Mouse (Mus musculus): ENCODE measurements around the gene Gm20671. TPM values are rescaled to one million over a fixed set of nuclear protein-coding genes. Genes with fewer than 3 reads are reported as not detected.

Gene Gm20671
- polyA plus RNA-seq, 1 experiment from 2014 or later: not detected

DNA sequence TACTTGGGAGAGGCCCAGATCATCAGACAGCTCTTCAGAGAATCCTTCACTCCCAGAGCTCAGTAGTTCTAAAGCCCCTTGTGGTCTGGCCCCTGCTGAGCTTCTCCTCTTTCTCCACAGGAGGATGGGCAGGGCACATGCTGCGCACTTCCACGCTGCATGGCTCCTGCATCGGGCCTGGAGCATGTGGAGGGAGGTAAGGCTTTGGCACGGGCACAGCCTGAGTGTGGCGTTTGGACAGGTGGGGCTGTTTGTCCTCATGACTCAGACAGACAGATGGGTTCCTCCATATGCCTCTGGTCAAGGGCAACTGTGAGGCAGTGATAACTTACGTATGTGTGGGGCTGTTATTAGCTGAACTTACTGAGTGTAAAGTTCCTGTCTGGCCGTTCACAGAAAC, 104.6 kb downstream of the Gm20671 start:
- H3K27me3 ChIP-seq: no peaks in the 10 kb centered on the region
- no peak overlapping the region for H3K4me2 ChIP-seq
- H3K9me3 ChIP-seq: no peaks in the 10 kb centered on the region
- 59% methylated on average over 7 of the region's 7 CpGs for WGBS
- no peaks in the 10 kb centered on the region for H3K4me1 ChIP-seq (replicated peaks)
- H3K9ac ChIP-seq: no peak overlapping the region
- H3K36me3 ChIP-seq: no peaks in the 10 kb centered on the region
- H3K27ac ChIP-seq (replicated peaks): no peak overlapping the region
- no peak for ATAC-seq (ENCODE audit: low read depth)
- H3K4me3 ChIP-seq: no peak overlapping the region

DNA sequence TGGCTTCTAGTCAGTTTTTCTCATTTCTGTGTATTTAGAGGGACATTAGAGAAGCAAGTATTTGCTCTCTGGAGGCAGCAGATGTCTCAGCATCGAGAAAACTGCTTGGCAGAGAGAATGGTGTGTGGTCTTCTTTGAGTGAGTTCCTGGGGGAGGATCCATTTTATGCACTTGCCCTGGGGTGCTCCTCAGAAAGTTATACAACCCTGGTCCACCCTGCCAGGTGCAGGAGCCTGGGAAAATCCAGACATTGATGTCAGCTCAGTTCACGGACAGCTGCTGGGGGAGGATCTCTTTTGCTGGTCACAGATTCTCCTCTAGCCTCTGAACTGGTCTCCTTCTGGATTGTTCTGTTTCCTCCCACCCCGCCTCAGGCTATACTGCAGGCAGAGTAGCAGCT, 105.6 kb downstream of the Gm20671 start:
- 68% methylated on average over 3 of the region's 3 CpGs for WGBS
- ATAC-seq (ENCODE audit: low read depth): no peak
- Histone ChIP-seq H3K9me3 (no peaks in the 10 kb centered on the region), H3K4me3 (no peak overlapping the region), H3K4me2 (no peak overlapping the region), H3K27me3 (no peaks in the 10 kb centered on the region), H3K36me3 (no peaks in the 10 kb centered on the region), H3K4me1 (replicated peaks) (no peaks in the 10 kb centered on the region), H3K9ac (no peak overlapping the region), H3K27ac (replicated peaks) (no peak overlapping the region)

DNA sequence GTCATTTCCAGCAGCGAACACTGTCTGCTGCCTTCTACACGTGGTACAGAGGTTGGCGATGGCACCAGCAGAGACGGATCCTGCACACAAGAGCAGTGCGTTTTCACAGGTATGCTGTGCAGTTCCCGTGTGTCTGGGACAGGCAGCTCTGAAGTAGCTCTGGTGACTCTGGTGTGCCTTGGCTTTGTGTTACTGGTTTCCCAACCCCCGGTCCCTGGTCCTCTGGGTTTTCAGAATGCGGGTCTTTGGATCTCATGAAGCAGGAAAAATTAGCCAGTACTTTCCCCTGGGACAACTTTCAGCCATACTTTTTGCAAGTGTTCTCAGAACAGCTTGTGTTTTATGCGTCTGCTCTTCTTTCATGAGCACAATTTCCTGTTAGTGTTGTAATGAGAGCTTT, 106.5 kb downstream of the Gm20671 start:
- Histone ChIP-seq H3K4me2 (no peak overlapping the region), H3K9me3 (no peaks in the 10 kb centered on the region), H3K4me3 (no peak overlapping the region), H3K27ac (replicated peaks) (no peak overlapping the region), H3K4me1 (replicated peaks) (no peaks in the 10 kb centered on the region), H3K36me3 (no peaks in the 10 kb centered on the region), H3K27me3 (no peaks in the 10 kb centered on the region), H3K9ac (no peak overlapping the region)
- 79% methylated on average over 9 of the region's 9 CpGs for WGBS
- ATAC-seq (ENCODE audit: low read depth): no peak

DNA sequence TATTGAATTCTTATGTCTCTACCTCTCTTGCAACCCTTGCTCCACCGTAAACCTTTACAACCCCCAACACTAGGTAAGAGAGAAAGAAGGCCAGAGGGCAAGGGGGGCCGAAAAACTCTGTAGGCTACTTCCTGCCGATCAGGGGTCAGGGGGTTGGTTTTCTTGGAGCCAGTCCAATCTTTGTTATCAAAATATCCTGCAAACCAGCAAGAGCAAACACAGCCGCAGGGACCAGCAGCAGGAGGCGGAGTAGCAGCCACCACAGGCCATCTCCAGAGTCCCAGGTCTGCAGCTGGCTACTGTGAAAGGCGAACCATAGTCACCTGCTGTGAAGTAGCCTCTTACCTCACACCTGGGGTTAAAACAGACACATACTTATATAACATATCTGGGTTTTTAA, 108.0 kb downstream of the Gm20671 start:
- 59% methylated on average over 6 of the region's 6 CpGs for WGBS
- Histone ChIP-seq H3K9me3 (no peaks in the 10 kb centered on the region), H3K36me3 (no peaks in the 10 kb centered on the region), H3K4me1 (replicated peaks) (no peaks in the 10 kb centered on the region), H3K4me2 (no peak overlapping the region), H3K9ac (no peak overlapping the region), H3K27me3 (no peaks in the 10 kb centered on the region), H3K4me3 (no peak overlapping the region), H3K27ac (replicated peaks) (no peak overlapping the region)
- ATAC-seq (ENCODE audit: low read depth): no peak

DNA sequence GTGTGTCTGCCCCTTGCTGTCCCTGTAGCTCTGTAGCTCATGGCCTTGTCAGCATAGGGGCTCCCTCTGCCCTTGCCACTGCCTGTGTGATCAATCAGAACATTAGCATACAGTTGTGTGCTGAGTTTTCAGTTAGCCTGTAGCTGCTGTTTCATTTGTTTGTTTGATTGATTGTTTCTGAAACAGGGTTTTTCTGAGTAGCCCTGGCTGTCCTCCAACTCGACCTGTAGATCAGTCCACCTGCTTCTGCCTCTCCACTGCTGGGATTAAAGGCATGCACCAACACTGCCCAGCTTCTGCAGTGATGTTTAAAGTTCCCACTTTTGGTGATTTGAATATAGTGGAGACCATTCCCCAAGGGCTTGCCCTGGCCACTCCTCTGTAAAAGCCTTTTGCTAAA, 109.2 kb downstream of the Gm20671 start:
- 50% methylated on average over 1 of the region's 1 CpGs for WGBS
- Histone ChIP-seq H3K27ac (replicated peaks) (no peak overlapping the region), H3K9ac (no peak overlapping the region), H3K36me3 (no peaks in the 10 kb centered on the region), H3K4me1 (replicated peaks) (peaks cover 8% of the 10 kb centered on the region), H3K4me2 (no peak overlapping the region), H3K9me3 (no peaks in the 10 kb centered on the region), H3K27me3 (no peaks in the 10 kb centered on the region), H3K4me3 (no peak overlapping the region)
- ATAC-seq (ENCODE audit: low read depth): no peak

DNA sequence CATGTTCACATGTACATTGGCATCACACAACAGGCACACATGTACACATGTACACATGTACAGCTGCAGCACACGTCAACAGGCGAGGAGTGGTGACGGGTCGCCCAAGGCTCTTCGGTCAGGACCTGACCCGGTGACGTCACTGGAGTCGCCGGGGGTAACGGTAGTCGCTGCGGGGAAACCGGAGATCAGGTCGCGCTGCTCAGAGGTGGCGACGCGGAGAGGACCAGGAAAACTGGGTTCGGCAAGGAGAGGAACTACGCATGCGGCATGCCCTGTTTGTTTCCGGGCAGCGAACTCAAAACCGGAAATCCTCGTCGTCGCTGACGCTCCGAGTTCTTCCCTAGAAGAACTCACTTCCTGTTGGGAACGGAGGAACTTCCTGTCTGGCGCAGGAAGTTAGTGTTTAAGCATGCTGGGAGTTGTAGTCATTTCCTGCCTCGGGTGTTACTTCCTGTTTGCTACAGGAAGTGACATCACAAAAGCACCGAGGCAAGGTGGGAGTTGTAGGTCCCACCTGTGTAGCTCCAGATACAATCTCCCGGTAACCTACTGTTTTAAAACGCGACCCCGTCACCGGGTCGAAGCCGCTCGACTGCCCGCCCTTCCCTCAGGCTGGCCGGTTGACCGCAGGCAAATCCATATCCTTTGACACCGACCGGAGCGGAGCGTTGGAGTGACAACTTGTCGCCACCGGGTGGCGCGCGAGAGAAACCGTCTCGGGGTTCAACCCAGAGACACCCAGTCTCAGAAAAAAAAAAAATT, 113.0 kb downstream of the Gm20671 start:
- H3K27me3 ChIP-seq: no peaks in the 10 kb centered on the region
- peaks cover 14% of the 10 kb centered on the region for H3K4me1 ChIP-seq (replicated peaks)
- peak overlapping the region; percentile 89 for H3K4me2 ChIP-seq
- under 1% methylated on average over 55 of the region's 55 CpGs for WGBS
- peak overlapping the region; percentile 77 for H3K4me3 ChIP-seq
- H3K36me3 ChIP-seq: no peaks in the 10 kb centered on the region
- peak overlapping the region; percentile 91 for H3K27ac ChIP-seq (replicated peaks)
- H3K9me3 ChIP-seq: no peaks in the 10 kb centered on the region
- peak overlapping the region; percentile 82 for H3K9ac ChIP-seq
- ATAC-seq (ENCODE audit: low read depth): peak; percentile 99

DNA sequence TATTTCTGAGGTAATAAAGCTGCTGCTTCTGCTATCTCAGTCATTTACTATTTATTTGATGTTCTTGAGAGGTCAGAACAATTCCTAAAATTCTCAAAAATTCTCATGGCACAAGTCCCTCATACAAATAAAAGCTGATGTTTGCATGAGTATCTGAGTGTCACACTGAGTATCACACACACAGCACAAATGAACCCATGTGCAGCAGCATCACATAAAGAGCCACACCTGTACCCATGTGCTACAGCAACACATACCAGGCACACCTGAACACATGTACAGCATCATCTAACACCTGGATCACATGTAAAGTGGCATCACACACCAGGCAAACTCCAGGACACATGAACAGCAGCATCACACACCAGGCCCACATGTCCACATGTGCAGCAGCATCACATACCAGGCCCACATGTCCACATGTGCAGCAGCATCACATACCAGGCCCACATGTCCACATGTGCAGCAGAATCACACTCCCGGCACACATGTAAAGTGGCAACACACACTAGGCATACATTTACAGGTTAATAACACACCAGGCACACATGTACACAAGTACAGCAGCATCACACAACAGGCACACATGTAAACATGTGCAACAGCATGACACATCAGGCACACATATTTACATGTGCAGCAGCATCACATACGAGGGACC, 113.7 kb downstream of the Gm20671 start:
- Histone ChIP-seq H3K36me3 (no peaks in the 10 kb centered on the region), H3K4me1 (replicated peaks) (peaks cover 14% of the 10 kb centered on the region), H3K27me3 (no peaks in the 10 kb centered on the region), H3K27ac (replicated peaks) (peak overlapping the region; percentile 91), H3K4me3 (peak overlapping the region; percentile 77), H3K9me3 (no peaks in the 10 kb centered on the region), H3K9ac (peak overlapping the region; percentile 82), H3K4me2 (peak overlapping the region; percentile 89)
- 18% methylated on average over 2 of the region's 2 CpGs for WGBS
- no peak for ATAC-seq (ENCODE audit: low read depth)

DNA sequence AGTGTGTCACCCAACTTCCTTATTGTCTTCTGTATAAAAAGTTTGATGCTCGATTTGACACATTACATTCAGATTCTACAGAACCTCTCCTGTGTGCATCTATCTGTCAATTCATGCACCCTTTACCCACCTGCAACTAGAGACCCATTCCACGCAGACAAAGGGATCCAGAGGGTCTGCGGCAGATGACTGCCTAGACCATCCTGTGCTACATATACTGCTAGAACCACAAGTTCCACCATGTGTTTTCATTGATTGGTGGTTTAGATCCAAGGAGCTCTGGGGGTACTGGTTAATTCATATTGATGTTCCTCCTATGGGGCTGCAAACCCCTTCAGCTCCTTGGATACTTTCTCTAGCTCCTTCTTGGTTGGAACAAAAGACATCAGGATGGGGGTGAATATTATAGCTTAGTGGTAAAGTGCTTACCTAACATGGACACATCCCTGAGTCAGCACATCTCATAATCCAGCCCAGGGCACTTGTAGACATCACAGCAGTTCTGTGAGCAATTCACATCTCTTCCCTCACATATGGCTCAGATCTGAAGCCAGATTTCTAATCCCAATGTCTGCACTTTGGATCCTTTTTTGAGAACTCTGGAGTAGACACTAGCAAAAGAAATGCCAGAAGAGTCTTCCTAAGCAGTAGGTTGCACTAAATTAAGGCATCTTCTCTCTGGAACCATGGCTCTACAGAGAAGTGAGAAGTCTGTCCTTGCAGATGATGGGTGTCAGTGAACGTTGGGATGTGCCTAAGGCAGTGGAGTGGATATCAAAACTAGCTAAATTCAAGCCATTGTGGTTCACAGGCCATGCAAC, 114.5 kb downstream of the Gm20671 start:
- Histone ChIP-seq H3K27me3 (no peaks in the 10 kb centered on the region), H3K4me2 (peak overlapping the region; percentile 89), H3K9me3 (no peaks in the 10 kb centered on the region), H3K4me1 (replicated peaks) (peaks cover 14% of the 10 kb centered on the region), H3K9ac (peak overlapping the region; percentile 82), H3K27ac (replicated peaks) (no peak overlapping the region), H3K4me3 (peak overlapping the region; percentile 77), H3K36me3 (no peaks in the 10 kb centered on the region)
- no peak for ATAC-seq (ENCODE audit: low read depth)
- WGBS: 72% methylated on average over 4 of the region's 4 CpGs

DNA sequence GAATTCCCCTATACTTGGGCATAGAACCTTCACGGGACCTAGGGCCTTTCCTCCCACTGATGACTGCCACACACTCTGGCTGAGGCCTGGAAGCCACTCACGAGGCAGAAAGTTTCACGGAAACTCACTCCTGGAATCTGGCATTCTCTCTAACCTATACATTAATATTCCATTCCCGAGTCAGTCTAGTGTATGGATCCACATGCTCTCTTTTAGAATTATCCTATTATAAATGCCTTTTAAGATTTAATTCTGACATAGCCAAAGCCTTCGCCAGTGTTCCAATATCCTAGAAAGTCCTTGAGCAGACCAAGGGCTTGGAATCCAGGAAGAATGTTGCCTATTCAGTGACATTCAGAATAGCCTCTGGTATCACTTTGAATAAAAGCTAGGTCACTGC, 115.4 kb downstream of the Gm20671 start:
- WGBS: 81% methylated on average over 5 of the region's 5 CpGs
- Histone ChIP-seq H3K4me1 (replicated peaks) (peaks cover 14% of the 10 kb centered on the region), H3K27me3 (no peaks in the 10 kb centered on the region), H3K27ac (replicated peaks) (no peak overlapping the region), H3K36me3 (no peaks in the 10 kb centered on the region), H3K4me2 (no peak overlapping the region), H3K4me3 (no peak overlapping the region), H3K9me3 (no peaks in the 10 kb centered on the region), H3K9ac (no peak overlapping the region)
- ATAC-seq (ENCODE audit: low read depth): no peak

DNA sequence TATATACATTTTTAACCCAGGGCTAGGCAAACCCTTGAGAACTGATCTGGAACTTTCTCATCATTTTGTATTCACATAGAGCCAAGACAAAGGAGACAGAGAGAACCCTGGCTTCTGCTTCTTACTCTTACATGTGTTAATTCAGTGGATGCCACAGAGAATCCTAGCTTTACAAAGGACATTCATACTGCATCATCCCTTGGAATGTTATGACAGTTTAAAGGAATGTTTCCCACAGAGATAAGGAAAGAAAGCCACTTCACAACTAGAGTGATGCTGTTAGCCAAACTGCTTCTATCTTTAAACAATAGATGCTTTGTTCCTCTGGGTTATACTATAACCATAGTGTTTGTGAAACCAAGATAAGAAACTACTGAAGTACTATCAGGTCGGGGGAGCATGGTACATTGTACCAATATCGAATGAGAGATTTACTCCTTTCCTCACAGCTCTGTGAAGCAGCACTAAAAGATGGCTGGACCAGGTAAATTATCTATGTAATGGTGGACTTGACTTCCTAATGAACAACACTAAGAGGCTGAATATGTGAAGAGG, 120.6 kb downstream of the Gm20671 start:
- Histone ChIP-seq H3K27me3 (no peaks in the 10 kb centered on the region), H3K36me3 (no peaks in the 10 kb centered on the region), H3K4me3 (no peak overlapping the region), H3K4me1 (replicated peaks) (no peaks in the 10 kb centered on the region), H3K4me2 (no peak overlapping the region), H3K9me3 (no peaks in the 10 kb centered on the region), H3K27ac (replicated peaks) (no peak overlapping the region), H3K9ac (no peak overlapping the region)
- whole genome bisulfite sequencing: 84% methylated on average over 2 of the region's 2 CpGs
- no peak for ATAC-seq (ENCODE audit: low read depth)

DNA sequence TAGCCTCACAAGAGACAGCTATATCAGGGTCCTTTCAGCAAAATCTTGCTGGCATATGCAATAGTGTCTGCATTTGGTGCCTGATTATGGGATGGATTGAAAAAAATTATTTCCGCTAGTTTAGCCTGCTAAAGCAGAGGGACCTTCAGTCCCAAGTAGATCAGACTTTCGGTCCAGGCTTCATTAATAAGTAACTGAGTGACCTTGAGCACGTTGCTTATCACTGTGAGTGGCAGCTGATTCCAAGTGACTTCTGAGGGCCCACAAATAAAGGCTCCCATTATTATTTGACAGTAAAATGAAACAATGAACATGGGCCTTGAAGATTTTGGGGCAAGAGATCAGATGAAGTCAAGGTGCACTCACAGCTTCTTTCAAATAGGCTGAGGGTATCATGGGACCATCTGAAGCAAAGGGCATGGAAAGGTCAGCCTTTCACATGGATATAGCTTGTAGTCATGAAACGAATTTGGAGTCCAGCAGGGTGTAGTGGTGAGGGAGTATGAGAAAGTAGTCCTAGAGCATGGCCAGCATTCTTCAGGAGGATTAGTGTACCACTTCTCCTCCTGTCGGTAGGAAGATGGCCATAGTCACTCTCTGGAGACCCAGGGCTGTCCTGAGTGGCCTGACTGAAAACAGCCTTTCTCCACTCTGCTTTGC, 129.6 kb downstream of the Gm20671 start:
- no peak overlapping the region for H3K27ac ChIP-seq (replicated peaks)
- H3K9me3 ChIP-seq: no peaks in the 10 kb centered on the region
- no peak for ATAC-seq (ENCODE audit: low read depth)
- H3K4me1 ChIP-seq (replicated peaks): no peaks in the 10 kb centered on the region
- H3K9ac ChIP-seq: no peak overlapping the region
- no peak overlapping the region for H3K4me3 ChIP-seq
- H3K4me2 ChIP-seq: no peak overlapping the region
- H3K36me3 ChIP-seq: no peaks in the 10 kb centered on the region
- WGBS: 78% methylated on average over 5 of the region's 5 CpGs
- no peaks in the 10 kb centered on the region for H3K27me3 ChIP-seq
